Mouse (Mus musculus): ENCODE data around the gene Zfp148.
"Not testable (repeated sequence)": the region's sequence is repeated elsewhere in the genome, so short reads cannot be mapped to it uniquely, and the experiment has no call there.

Gene Zfp148

DNA sequence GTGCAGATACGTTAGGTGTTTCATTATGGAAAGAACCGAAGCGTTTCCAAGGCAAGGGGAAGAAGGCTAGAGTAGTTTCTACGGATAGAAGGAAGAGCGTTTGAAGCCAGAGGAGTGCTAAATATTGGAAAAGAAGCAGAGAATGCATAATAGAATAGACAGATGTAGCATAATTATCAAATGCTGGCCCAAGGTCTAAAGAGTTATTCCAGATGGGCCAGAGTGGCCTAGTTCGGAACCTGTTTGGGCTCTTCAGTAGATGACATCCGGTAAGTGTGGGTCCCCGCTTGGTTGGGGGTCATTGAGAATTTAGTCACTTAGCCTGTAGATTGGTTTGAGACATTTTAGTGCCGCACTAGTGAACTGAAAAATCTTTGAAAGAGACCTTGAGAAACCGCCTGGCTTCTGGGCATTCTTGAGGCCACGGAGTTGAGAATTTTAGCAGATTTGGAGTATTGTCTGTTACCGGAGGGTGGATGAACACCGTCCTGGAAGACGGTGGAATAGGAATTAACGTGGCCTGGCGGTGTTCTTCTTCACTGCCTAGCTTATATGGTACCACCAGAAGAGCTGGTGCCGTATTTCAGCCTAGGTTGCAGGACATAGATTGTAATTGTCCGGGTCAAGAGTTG, 1.1 kb downstream of the Zfp148 start:
- no peak for DNase-seq (ENCODE audit: low read depth, low spot score)

DNA sequence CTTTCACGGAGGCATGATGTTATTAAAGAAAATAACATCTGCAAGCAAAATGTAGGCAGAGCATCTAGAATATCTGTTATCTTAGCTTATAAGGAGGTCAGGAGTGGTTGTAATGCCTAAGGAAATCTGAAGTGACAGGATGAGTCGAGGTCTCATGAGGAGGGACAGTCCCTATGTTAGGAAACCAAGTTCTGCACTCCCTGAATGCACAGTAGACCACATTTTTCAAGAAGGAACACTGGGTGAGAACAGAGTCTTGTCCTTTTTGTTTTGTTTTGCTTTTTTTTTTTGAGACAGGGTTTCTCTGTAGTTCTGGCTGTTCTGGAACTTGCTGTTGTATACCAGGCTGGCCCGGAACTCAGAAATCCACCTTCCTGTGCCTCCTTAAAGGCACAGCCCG, 1.7 kb downstream of the Zfp148 start:
- DNase-seq (ENCODE audit: low read depth, low spot score) = no peak

DNA sequence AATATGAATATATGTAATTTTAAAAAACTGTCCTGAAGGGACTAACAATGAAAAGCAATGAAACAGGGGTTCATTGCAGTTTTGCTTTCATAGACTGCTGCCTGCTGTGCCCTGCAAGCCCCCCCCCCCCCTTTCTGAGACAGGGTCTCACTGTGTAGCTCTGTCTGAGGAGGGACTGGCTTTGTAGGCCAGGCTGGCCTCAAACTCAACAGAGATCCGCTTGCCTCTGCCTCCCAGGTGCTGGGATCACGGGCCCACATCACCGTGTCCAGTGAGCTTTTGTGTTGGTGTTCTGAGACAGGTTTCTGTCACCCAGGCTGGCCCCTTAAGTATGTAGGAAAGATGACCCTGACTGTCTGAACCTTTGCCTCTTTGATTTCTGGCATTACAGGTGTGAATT, 2.9 kb downstream of the Zfp148 start:
- DNase-seq (ENCODE audit: low read depth, low spot score) = no peak

DNA sequence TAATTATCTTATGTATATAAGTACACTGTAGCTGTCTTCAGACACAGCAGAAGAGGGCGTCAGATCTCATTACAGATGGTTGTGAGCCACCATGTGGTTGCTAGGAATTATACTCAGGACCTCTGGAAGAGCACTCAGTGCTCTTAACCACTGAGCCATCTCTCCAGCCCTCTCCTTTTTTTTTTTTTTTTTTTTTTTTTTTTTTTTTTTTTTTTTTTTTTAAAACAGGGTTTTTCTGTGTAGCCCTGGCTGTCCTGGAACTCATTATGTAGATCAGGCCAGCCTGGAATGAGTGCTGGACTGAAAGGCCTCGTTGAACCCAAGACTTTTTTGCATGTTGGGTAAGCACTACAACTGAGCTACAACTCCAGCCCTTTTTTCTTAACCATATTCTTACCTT, 3.4 kb downstream of the Zfp148 start:
- DNase-seq (ENCODE audit: low read depth, low spot score) = not testable (repeated sequence)

DNA sequence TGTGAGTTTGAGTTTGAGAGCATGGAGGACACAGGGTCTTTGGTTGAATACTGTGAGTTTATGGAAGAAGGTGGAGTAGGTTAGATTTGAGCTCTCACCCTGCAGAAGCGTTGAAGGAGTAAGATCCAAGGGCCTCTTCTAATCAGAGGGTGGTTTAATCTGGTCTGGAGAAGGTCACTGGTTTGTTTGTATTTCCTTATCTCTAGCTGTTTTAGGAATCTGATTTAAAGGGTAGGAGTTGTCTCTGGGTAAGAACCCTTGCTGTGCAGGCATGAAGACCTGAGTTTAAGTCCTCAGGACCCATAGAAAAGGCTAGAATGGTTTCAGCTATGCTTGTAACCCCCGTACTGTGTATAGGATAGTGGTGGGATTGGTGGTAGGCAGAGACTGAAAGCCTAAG, 6.4 kb downstream of the Zfp148 start:
- no peak for DNase-seq (ENCODE audit: low read depth, low spot score)

DNA sequence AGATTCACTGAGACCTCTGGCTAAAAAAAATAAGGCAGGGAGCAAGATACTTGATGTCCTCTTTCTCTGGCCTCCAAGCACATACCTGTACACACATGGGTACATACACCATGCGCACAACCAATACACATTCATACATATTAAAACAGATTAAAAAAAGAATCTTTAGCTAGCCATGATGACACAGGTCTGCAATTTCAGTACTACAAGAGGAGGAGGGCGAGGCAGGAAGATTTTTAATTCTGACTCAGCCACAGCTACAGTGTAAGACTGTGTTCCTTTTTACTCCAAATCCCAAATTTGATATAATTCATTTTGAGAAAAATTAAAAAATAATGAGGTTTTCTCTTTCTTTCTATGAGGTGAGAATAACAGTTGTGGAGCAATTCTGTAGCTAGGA, 6.8 kb downstream of the Zfp148 start:
- no peak for DNase-seq (ENCODE audit: low read depth, low spot score)

DNA sequence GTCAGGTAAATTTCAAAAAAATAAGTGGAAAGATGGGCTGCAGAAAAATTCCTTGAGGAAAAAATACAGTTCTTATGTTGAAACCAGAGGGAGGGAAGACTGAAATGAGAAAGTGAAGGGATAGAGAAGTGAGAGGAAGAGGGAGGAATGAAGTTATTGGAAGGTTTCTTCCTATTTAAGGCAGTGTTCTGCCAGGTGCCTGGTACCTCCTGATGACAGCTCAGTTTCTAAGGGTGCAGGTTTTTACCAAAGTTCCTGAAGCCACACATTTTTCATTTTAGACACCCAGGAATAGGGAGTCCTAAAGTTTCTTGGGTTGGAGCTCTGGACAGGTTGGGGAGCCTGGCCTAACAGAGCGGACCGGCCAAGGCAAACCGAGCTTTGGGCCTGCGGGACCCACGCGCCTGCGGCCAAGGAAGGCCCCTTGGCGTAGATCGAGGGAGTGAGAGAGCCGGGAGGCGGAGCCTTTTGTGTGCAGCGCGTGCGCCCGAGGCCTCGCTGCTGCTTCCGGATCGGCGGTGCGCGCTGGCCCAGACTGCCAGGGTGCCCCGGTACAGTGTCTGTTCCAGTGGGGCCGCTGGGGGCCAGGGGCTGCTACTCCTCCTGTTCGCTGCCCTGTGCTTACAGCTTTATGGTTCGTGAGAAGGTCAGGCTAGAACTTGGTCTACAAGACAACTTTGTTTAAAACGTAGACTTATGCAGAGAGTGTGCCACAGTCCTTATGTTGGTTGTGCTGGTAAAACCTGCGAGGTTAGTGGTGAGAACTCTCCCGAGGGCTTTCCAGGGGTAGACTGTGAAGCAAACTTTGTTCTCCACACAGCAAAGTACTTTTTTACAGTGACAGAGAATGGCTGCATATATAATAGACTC, 19.5 kb downstream of the Zfp148 start:
- no peak for DNase-seq (ENCODE audit: low read depth, low spot score)

DNA sequence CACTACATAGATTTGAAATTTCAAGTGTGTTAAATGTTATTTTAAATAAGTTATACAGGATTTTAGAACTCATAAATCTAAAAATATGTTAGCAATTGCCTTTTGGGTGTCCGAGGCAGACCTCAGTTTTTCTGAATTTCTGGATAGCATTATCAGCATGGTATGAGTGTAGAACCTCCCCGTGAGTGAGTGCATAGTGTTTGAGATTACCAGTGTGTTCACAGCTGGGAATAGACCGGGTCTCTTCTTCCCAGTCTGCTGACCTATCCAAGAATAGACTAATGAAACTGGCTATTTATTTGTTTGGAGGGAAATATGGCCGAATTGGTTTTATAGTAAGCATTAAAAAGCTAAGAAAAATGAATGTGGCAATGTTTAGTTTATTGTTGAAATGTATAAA, 20.3 kb downstream of the Zfp148 start:
- DNase-seq (ENCODE audit: low read depth, low spot score) = no peak

DNA sequence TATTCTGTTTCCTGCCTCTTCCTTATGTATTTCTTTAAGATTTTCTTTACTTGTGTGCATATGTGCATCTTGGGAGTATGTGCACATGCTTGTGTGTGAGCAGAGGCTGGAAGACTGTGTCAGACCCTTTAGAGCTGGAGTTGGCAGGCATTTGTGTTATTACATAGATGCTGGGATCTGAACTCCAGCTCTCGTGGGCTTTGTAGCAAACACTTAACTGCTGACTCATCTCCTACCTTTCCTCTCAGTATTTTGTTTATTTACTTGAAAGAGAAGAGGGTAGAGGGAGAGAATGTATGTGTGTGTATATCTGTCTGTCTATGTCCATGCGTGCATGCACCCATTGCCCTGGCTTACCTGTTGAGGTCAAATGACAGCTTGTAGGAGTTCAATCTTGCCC, 22.6 kb downstream of the Zfp148 start:
- no peak for DNase-seq (ENCODE audit: low read depth, low spot score)

DNA sequence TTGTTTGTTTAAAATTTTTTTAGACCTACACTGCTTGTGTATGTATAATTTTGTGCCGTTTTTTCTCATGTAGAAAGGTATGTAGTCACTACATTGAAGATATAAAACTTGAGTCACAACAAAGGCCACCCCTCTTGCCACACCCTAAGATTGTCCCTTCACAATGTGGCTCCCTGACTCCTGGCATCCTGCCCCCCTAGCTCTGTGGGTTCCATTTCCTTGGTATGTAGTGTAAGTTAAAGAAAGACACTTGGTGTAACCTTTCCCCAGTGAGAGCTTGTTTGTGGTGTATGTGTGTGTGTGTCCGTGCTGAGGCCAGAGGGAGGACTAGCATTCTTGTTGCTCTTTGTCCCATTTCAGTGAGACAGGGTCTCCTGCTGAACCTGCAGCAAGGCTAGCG, 23.4 kb downstream of the Zfp148 start:
- DNase-seq (ENCODE audit: low read depth, low spot score) = no peak

DNA sequence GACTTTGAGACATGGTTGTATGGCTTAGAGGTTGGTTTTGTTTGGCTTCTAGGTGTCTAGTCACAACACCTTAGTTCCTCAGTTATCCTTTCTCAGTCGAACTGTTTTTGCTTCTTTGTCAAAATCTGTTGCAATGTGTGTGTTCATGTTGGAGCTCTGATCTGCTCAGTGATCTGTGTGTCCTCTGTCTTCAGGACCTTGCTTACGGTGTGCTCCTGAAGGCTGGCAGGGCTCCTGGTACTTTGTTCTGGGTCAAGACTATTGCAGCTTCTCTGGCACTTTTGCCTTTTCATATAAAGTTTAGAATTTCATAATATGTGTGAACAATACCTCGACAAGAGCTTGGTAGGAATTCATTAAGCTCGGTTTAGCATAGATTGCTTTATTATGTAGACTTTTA, 24.9 kb downstream of the Zfp148 start:
- no peak for DNase-seq (ENCODE audit: low read depth, low spot score)

DNA sequence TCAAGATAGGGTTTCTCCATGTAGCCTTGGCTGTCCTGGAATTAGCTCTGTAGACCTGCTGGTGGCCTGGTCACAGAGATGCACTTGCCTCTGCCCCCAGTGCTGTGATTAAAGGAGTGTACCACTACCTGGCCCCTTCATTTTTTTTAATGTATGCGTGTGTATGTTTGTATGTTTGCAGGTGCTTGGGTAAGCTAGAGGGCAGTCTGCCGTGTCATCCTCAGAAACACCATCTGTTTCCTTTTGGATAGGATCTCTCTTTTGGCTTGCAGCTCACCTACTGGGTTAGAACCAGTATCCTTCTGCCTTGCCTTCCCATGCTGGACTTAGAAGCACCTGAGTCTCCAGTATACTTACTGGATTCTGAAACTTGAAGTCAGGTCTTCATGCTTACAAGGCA, 29.5 kb downstream of the Zfp148 start:
- no peak for DNase-seq (ENCODE audit: low read depth, low spot score)

DNA sequence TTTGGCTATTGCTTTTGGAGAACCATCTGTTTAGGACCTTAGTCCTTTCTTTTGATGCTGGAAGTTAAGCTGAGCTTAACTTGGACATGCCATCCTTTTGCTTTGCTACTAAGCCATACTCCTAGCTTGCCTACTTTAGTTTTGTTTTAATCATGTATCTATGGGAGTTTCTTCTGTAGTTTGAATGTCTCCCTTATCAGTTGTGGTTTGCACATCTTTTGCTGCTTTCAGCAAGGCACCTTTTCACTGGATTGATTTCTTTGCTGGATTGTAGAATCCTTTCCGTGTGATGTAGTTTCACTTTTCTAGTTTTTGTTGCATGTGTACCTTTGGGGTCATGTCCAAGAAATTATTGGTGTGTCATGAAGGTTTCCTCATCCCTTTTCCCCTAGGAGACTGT, 30.0 kb downstream of the Zfp148 start:
- DNase-seq (ENCODE audit: low read depth, low spot score) = no peak

DNA sequence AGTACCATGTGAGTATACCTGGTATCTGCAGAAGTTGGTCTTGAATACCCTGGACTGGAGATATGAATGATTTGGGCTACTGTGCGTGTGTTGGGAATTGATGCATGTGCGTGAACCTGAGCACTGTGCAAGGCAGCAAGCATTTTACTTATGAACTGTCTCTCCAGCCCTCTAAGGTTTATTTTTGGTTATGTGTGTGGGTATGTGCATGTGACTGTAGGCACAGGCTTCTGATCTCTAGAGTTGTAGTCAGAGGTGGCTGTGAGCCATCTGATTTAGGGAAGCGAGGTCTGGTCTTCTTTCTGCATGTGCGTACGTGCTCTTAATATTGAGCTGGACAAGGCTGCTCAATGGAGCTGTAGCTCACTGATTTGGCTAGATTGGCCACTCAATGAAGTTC, 33.6 kb downstream of the Zfp148 start:
- no peak for DNase-seq (ENCODE audit: low read depth, low spot score)

DNA sequence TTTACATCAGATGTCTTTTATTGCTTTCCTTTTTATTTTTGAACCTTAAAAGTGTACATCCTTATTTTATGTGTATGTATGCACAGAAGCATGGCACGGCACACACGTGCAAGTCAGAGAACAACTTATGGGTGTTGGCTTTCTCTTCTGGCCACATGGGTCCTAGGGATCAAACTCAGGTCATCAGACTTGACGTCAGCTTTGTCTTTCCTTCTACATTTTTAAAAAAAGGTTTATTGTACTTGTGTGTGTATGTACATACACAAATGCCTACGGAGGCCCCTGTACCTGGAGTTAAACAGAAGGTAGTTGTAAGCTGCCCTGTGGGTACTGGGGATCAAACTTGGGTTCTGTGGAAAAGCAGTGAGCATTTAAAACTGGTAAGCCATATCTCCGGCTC, 35.0 kb downstream of the Zfp148 start:
- no peak for DNase-seq (ENCODE audit: low read depth, low spot score)

DNA sequence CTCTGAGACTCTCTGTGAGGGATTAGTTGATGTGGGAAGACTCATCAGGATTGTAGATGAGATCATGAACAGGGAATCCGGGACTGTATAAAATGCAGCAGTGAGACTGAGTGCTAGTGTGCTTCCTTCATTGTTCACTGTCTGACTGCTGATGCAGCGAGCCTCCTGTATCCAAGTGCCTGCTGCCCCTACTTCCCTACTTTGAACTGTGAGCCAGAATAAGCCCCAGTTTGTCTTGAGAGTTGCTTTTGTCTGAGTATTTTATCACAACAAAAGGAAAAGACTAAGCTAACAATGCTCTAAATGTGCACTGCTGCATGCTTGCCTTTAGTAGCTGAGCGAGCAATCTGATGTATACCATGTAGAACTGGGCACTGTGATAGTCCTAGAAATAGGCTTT, 47.7 kb downstream of the Zfp148 start:
- no peak for DNase-seq (ENCODE audit: low read depth, low spot score)

DNA sequence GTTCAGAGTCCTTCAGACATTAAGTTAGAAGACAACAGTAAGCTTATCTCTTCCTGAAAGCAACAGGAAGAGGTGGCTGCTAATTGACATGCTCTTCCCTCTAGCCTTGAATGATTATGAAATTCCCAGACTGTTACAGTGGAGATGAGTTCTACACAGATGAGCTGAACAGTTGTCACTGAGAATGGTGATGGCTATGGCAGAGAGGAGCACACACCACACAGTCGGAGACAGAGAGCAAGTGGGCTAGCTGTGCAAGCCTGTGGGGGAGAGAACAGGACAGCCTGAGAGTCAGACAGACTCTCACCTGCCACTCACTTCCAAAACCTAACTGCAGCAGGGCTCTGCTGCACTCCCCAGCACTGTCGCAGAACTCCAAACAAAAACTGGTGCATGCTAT, 51.0 kb downstream of the Zfp148 start:
- no peak for DNase-seq (ENCODE audit: low read depth, low spot score)

DNA sequence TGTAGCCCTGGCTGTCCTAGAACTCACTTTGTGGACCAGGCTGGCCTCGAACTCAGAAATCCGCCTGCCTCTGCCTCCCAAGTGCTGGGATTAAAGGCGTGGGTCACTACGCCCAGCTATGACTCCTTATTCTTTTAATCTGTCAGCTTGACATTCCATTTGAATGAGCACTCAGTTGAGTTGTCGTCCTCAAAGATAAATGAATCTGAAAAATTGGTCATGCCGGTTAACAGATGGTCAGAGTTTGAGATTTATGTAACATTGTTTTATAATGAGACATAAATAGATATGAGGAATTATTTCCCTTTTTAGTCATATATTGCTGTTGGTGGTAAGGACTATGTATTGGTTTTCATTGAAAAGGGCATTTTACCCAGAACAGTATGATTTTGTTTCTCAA, 60.4 kb downstream of the Zfp148 start:
- no peak for DNase-seq (ENCODE audit: low read depth, low spot score)

DNA sequence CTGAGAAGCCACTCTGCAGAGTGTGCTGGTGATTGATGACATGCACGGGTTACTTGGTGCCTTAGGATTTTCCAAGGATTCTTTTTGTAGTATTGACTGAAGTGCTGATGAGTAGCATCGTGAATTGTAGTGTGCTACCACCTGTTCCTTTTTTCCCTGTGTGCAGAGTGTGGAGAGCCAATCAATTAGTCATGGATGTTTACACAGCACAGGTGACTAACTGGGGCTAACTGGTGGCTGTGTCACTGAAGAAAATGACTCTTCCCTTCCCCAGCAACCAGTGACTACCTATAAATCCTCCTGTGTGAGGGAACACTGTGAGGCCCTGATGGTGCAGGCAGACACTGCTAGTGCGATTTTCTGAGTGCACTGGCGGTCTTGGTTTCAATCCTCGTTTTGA, 66.2 kb downstream of the Zfp148 start:
- DNase-seq (ENCODE audit: low read depth, low spot score) = no peak

DNA sequence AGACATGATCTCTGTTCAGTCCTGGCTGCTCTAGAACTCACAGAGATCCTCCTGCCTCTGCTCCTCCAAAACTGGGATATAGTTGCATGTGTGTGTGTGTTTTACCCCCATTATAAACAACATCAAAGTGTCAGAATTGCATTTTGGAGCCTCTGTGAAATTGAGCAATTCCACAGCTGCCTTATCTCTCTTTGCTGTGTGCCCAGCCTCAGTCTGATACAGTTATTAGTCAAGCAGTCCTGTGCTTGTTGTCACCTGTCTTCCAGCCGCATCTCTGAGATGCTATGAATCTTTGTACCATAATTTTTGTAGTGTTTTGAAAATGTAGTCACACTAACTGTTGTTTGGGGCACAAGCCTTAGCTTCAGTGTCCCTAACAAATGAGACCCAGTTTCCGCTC, 73.2 kb downstream of the Zfp148 start:
- no peak for DNase-seq (ENCODE audit: low read depth, low spot score)

DNA sequence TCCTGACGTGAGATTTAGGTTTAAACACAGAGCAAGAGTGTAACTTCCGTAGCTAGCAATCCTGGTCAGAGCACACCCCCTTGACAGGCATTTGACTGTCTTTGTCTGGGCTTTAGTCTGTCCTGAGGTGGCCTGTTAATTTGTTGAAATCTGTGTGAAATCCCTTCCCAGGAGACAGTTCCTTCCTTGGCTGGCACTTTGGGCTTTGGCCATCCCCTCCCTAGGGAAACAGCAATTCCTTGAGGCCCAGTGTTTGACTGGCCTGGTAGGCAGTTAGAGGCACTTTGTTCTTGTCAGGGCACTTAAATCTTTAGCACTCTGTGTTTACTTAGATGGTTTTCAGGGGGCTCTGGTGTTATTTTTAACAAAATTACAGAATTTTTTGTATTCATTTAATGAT, 73.7 kb downstream of the Zfp148 start:
- no peak for DNase-seq (ENCODE audit: low read depth, low spot score)

DNA sequence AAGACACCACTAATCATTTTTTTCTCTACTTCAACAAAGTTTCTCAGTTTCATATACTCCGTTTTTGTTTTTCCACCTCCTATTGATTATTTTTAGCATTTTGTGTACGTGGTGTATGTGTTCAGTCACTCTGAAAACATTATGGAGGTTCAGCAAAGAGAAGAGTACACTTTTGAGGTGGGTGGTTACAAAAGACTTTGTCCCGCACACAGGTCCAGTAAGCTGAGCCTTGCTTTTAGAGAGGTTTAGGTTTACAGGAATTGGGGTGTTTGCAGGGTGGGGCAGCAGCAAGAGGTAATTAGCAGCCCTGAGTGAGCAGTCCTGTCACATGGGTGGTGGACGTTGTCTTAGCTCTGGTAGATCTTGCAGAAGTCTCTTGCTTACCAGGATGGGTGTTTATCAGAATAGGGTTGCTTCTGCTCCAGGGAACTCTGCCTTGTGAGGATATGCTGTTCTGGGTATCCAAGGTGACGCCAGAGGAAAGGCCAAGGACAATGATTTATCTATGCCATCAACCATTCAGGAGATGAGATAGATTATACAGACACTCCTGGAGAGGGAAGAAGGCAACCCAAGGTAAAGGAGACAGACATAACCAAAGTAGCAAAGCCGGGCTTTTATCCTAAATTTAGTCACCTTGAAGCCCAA, 74.8 kb downstream of the Zfp148 start:
- no peak for DNase-seq (ENCODE audit: low read depth, low spot score)

DNA sequence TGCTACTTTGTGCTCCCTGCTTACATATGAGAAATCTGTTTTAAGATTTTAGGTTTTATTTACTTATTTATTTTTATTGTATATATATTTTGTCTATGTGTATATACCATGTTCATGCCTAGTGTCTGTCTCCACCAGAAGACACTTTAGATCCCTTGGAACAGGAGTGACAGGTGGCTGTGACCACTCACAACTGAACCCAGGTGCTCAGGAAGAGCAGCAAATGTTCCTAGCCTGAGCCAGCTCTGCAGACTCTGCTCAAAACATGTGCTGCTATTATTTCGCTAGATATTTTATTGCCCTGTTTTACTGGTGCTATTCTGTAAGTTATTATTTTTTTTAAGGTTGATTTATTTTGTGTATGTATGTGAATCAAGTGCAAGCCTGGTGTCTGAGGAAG, 78.5 kb downstream of the Zfp148 start:
- no peak for DNase-seq (ENCODE audit: low read depth, low spot score)
